Mouse (Mus musculus): ENCODE results near the gene E330009J07Rik.

GRCm38 (mm10) chr6:40402031-40402430 lies 33.9 kb downstream of the E330009J07Rik start:
- TF ChIP-seq CTCF (IDR thresholded peaks at IDR 0.05; ENCODE audit: low read depth, low read length) (no peak), POLR2A (IDR thresholded peaks at IDR 0.05; ENCODE audit: extremely low read depth, insufficient read depth, low read length) (no peak)

Data from liver, adult 2 months (tissue).